Mouse (Mus musculus): ENCODE results near the gene Nrf1. TPM values are rescaled to one million over a fixed set of nuclear protein-coding genes. Genes with fewer than 3 reads are reported as not detected.

Gene Nrf1
- polyA plus RNA-seq, 1 experiment: 66.8 TPM

DNA sequence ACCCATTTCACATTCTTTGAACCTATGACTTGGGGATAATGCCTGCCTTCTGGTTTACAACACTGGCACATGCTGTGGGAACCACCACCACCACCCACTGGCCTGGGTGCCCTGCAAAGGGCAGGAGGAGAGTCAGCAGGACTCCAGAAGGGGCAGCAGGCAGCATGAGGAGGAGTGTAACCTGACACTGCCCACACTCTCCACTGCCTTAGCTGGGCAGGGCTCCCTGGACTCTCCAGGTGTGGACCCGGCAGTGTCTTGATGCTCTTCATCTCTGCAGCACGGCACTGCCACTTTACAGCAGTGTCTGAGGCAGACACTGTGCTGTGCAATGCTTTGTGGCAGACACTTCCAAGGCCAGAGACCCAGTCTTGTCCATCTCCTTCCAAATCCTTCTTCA lies 34.3 kb upstream of the Nrf1 start:
- Histone ChIP-seq H3K4me3 (ENCODE audit: low read depth, low read length) (no peak overlapping the region), H3K27ac (ENCODE audit: insufficient read depth, low read length) (no peak overlapping the region), H3K4me1 (ENCODE audit: control insufficient read depth, insufficient read depth, low read length) (no peaks in the 10 kb centered on the region), H3K9ac (ENCODE audit: low read depth, poor library complexity, severe bottlenecking) (no peak overlapping the region), H3K27me3 (ENCODE audit: control insufficient read depth, insufficient read depth, low read length, poor library complexity, severe bottlenecking) (no peaks in the 10 kb centered on the region), H3K9me3 (replicated peaks; ENCODE audit: control insufficient read depth, insufficient read depth, low read length, poor library complexity, severe bottlenecking) (no peaks in the 10 kb centered on the region), H3K36me3 (ENCODE audit: control insufficient read depth, insufficient read depth, low read length, poor library complexity, severe bottlenecking) (no peaks in the 10 kb centered on the region)
- TF ChIP-seq POLR2A (IDR thresholded peaks at IDR 0.05; ENCODE audit: insufficient read depth, low read length) (no peak), CTCF (IDR thresholded peaks at IDR 0.05; ENCODE audit: low read depth, low read length) (no peak), EP300 (IDR thresholded peaks at IDR 0.05; ENCODE audit: insufficient read depth, low read depth, low read length) (no peak)

DNA sequence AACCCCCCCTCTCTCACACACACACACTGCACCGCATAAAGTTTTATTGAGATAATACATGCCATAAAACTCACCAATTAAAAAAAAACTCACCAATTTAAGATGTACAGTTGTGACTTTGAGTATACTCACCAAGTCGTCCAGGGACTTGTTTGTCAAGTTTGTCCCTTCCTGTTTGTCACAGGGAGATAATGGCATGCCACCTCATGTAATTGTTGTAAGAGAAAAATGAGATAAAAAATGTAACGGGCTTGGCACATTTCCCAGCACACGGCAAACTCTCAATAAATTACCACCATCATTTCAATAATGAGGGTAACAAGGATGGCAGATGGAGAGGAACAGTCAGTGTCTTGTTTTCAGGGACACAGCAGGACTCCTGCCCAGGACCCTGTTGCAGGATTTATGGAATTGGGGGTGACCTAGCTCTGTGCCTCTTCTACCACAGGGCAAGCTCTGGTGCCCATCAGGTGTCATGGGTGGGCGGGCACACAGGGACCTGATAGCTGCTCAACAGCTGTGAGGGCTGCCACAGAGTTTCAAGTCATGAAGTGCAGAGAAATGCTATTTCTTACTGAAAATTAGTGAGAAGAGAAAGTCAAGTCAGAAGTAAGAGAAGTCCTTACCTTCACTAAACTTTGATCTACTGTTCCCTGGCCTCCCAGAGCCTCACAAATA lies 33.5 kb upstream of the Nrf1 start:
- no peak overlapping the region for H3K4me3 ChIP-seq (ENCODE audit: low read depth, low read length)

DNA sequence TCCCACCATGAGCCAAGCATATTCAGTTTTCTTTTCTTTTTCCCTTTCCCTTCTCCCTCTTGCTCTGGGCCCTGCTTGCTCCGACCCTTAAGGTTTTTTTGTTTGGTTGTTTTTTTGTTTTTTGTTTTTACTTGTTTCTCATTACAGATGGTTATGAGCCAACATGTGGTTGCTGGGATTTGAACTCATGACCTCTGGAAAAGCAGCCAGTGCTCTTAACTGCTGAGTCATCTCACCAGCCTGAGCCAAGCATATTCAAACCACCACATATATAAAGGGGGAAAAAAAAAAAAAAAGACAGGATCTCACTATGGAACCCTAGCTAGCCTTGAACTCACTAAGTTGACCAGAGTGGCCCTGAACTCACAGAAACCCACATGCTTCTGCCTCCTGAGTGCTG lies 26.5 kb upstream of the Nrf1 start:
- peaks cover 5% of the 10 kb centered on the region; the same call in 1 of the 2 replicates for H3K9me3 ChIP-seq (replicated peaks; ENCODE audit: control insufficient read depth, insufficient read depth, low read length, poor library complexity, severe bottlenecking)
- TF ChIP-seq POLR2A (IDR thresholded peaks at IDR 0.05; ENCODE audit: insufficient read depth, low read length): no peak
- no peak for TF ChIP-seq CTCF (IDR thresholded peaks at IDR 0.05; ENCODE audit: low read depth, low read length)
- no peak for TF ChIP-seq EP300 (IDR thresholded peaks at IDR 0.05; ENCODE audit: insufficient read depth, low read depth, low read length)
- H3K27ac ChIP-seq (ENCODE audit: insufficient read depth, low read length): peak overlapping the region; percentile 84
- H3K4me3 ChIP-seq (ENCODE audit: low read depth, low read length): no peak overlapping the region
- no peaks in the 10 kb centered on the region for H3K27me3 ChIP-seq (ENCODE audit: control insufficient read depth, insufficient read depth, low read length, poor library complexity, severe bottlenecking)
- no peaks in the 10 kb centered on the region for H3K4me1 ChIP-seq (ENCODE audit: control insufficient read depth, insufficient read depth, low read length)
- H3K36me3 ChIP-seq (ENCODE audit: control insufficient read depth, insufficient read depth, low read length, poor library complexity, severe bottlenecking): no peaks in the 10 kb centered on the region
- H3K9ac ChIP-seq (ENCODE audit: low read depth, poor library complexity, severe bottlenecking): no peak overlapping the region

More for the DNA sequence above, 33.5 kb upstream of the Nrf1 start:
- Histone ChIP-seq H3K36me3 (ENCODE audit: control insufficient read depth, insufficient read depth, low read length, poor library complexity, severe bottlenecking) (no peaks in the 10 kb centered on the region), H3K27me3 (ENCODE audit: control insufficient read depth, insufficient read depth, low read length, poor library complexity, severe bottlenecking) (no peaks in the 10 kb centered on the region), H3K27ac (ENCODE audit: insufficient read depth, low read length) (no peak overlapping the region), H3K4me1 (ENCODE audit: control insufficient read depth, insufficient read depth, low read length) (no peaks in the 10 kb centered on the region), H3K9ac (ENCODE audit: low read depth, poor library complexity, severe bottlenecking) (no peak overlapping the region), H3K9me3 (replicated peaks; ENCODE audit: control insufficient read depth, insufficient read depth, low read length, poor library complexity, severe bottlenecking) (no peaks in the 10 kb centered on the region)
- TF ChIP-seq EP300 (IDR thresholded peaks at IDR 0.05; ENCODE audit: insufficient read depth, low read depth, low read length) (no peak), CTCF (IDR thresholded peaks at IDR 0.05; ENCODE audit: low read depth, low read length) (no peak), POLR2A (IDR thresholded peaks at IDR 0.05; ENCODE audit: insufficient read depth, low read length) (no peak)

DNA sequence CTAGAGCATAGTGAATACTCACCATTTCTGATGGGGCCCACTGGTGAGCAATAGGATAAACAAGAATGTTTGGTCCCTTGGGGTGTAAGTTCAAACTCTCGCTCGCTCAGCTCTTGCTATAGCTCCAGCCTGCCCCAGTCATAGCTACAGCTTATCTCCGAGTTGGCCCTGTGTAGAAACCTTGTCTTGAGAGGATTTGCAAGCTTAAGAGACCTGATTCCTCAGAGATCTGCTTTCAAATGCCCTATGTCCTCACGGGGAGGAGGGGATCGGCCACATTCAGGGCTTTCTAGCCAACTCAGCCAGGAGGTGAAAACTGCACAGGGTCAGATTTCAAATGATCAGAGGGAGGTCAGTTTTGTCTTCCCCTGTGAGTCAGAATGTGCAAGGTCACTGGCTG lies 26.1 kb upstream of the Nrf1 start:
- Histone ChIP-seq H3K4me1 (ENCODE audit: control insufficient read depth, insufficient read depth, low read length) (no peaks in the 10 kb centered on the region), H3K27ac (ENCODE audit: insufficient read depth, low read length) (peak overlapping the region; percentile 84), H3K36me3 (ENCODE audit: control insufficient read depth, insufficient read depth, low read length, poor library complexity, severe bottlenecking) (no peaks in the 10 kb centered on the region), H3K9me3 (replicated peaks; ENCODE audit: control insufficient read depth, insufficient read depth, low read length, poor library complexity, severe bottlenecking) (peaks cover 5% of the 10 kb centered on the region; the same call in 1 of the 2 replicates), H3K27me3 (ENCODE audit: control insufficient read depth, insufficient read depth, low read length, poor library complexity, severe bottlenecking) (no peaks in the 10 kb centered on the region), H3K9ac (ENCODE audit: low read depth, poor library complexity, severe bottlenecking) (no peak overlapping the region), H3K4me3 (ENCODE audit: low read depth, low read length) (no peak overlapping the region)
- TF ChIP-seq CTCF (IDR thresholded peaks at IDR 0.05; ENCODE audit: low read depth, low read length) (no peak), EP300 (IDR thresholded peaks at IDR 0.05; ENCODE audit: insufficient read depth, low read depth, low read length) (0 out of 2 replicates have a peak, but pooled peaks have one; percentile 20)

DNA sequence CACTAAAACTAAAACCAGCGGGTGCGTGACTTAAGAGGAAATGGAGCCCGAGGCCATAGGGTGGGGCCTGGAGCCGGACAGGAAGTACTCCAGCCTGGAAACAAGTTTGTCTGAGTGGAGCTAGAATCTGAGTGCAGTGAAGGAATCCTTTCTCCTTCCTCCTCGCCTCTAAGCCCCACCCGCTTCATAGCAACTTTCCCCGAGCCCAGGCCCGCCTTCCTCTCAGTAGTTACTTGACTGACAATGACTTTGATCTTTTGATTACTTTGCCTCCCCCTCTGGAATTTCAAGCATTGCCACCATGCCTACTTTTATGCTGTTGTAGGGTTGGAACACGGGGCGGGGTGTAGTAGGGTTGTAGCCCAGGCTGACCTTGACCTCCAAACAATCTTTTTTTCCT lies 21.0 kb upstream of the Nrf1 start:
- Histone ChIP-seq H3K27ac (ENCODE audit: insufficient read depth, low read length) (peak overlapping the region; percentile 99), H3K36me3 (ENCODE audit: control insufficient read depth, insufficient read depth, low read length, poor library complexity, severe bottlenecking) (no peaks in the 10 kb centered on the region), H3K4me1 (ENCODE audit: control insufficient read depth, insufficient read depth, low read length) (peaks cover 5% of the 10 kb centered on the region), H3K9ac (ENCODE audit: low read depth, poor library complexity, severe bottlenecking) (peak overlapping the region; percentile 38), H3K4me3 (ENCODE audit: low read depth, low read length) (no peak overlapping the region), H3K27me3 (ENCODE audit: control insufficient read depth, insufficient read depth, low read length, poor library complexity, severe bottlenecking) (no peaks in the 10 kb centered on the region), H3K9me3 (replicated peaks; ENCODE audit: control insufficient read depth, insufficient read depth, low read length, poor library complexity, severe bottlenecking) (peaks cover 5% of the 10 kb centered on the region; the same call in 1 of the 2 replicates)
- TF ChIP-seq EP300 (IDR thresholded peaks at IDR 0.05; ENCODE audit: insufficient read depth, low read depth, low read length) (peak; percentile 93), CTCF (IDR thresholded peaks at IDR 0.05; ENCODE audit: low read depth, low read length) (no peak), POLR2A (IDR thresholded peaks at IDR 0.05; ENCODE audit: insufficient read depth, low read length) (no peak)

DNA sequence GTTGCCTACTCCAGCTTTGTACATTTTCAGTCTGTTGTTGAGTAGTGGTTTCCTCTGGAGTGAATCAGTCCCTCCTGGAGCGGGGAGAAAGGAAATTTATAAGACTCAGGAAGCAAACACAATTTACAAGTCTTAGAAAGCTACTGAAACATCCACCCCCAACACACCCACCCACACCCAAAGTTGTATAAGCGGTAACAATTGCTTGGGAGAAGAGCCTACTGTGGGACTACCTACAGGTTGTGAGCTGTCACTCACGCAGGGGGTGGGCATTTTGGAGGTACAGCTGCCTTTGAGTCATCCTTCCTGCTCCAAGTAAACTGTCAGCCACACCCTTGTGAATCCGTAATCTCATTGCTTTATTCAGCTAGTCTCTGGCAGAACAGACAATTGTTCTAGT lies 19.4 kb upstream of the Nrf1 start:
- Histone ChIP-seq H3K4me1 (ENCODE audit: control insufficient read depth, insufficient read depth, low read length) (peaks cover 5% of the 10 kb centered on the region), H3K27me3 (ENCODE audit: control insufficient read depth, insufficient read depth, low read length, poor library complexity, severe bottlenecking) (no peaks in the 10 kb centered on the region), H3K9me3 (replicated peaks; ENCODE audit: control insufficient read depth, insufficient read depth, low read length, poor library complexity, severe bottlenecking) (no peaks in the 10 kb centered on the region), H3K27ac (ENCODE audit: insufficient read depth, low read length) (peak overlapping the region; percentile 99), H3K9ac (ENCODE audit: low read depth, poor library complexity, severe bottlenecking) (no peak overlapping the region), H3K36me3 (ENCODE audit: control insufficient read depth, insufficient read depth, low read length, poor library complexity, severe bottlenecking) (no peaks in the 10 kb centered on the region), H3K4me3 (ENCODE audit: low read depth, low read length) (no peak overlapping the region)
- TF ChIP-seq POLR2A (IDR thresholded peaks at IDR 0.05; ENCODE audit: insufficient read depth, low read length) (no peak), EP300 (IDR thresholded peaks at IDR 0.05; ENCODE audit: insufficient read depth, low read depth, low read length) (peak; percentile 83), CTCF (IDR thresholded peaks at IDR 0.05; ENCODE audit: low read depth, low read length) (no peak)

Measured in ES-Bruce4 (cell line).